Mouse (Mus musculus) kidney, postnatal 14 days (tissue): ENCODE measurements around the gene Gm826.

Source experiments
- DNase-seq: peaks from one replicate; pipeline ENCODE4 v3.0.0; 2022; ENCODE audit warnings: mixed read lengths

Gm826 gene

GRCm38 (mm10) chr2:160267828-160268453 is 66.0 kb downstream of the Gm826 start:
- DNase-seq, result no peak

- no peak for DNase-seq
These were observed 70.1 kb downstream of the Gm826 start for GRCm38 (mm10) chr2:160263861-160264260.

GRCm38 (mm10) chr2:160261538-160261937 is 72.4 kb downstream of the Gm826 start:
- no peak for DNase-seq
